Mouse (Mus musculus): ENCODE results near the gene Cacnb4.
A peak's percentile ranks its signal among the peaks of the same experiment; 100 is the strongest.

The Cacnb4 gene

GRCm38 (mm10) chr2:52676023-52676912 lies at the start of gene Cacnb4:
Cacnb4 (minus strand) TSS chr2:52676831.
- DNase-seq (ENCODE audit: low spot score), result peak; percentile 50

GRCm38 (mm10) chr2:52720231-52721025 lies 43.8 kb upstream of the Cacnb4 start:
- no peak for DNase-seq (ENCODE audit: low spot score)

- no peak for DNase-seq (ENCODE audit: low spot score)
Measured at GRCm38 (mm10) chr2:52717076-52717475, 40.4 kb upstream of the Cacnb4 start.

GRCm38 (mm10) chr2:52715538-52715937 lies 38.9 kb upstream of the Cacnb4 start:
- DNase-seq (ENCODE audit: low spot score), result no peak

GRCm38 (mm10) chr2:52714111-52714510 lies 37.5 kb upstream of the Cacnb4 start:
- DNase-seq (ENCODE audit: low spot score), result no peak

- no peak for DNase-seq (ENCODE audit: low spot score)
Measured at GRCm38 (mm10) chr2:52710804-52711203, 34.2 kb upstream of the Cacnb4 start.

GRCm38 (mm10) chr2:52709417-52709816 lies 32.8 kb upstream of the Cacnb4 start:
- DNase-seq (ENCODE audit: low spot score), result no peak

- no peak for DNase-seq (ENCODE audit: low spot score)
Measured at GRCm38 (mm10) chr2:52701368-52702036, 24.9 kb upstream of the Cacnb4 start.

GRCm38 (mm10) chr2:52700352-52700751 lies 23.7 kb upstream of the Cacnb4 start:
- DNase-seq (ENCODE audit: low spot score), result no peak

GRCm38 (mm10) chr2:52694604-52695003 lies 18.0 kb upstream of the Cacnb4 start:
- no peak for DNase-seq (ENCODE audit: low spot score)

GRCm38 (mm10) chr2:52691745-52692144 lies 15.1 kb upstream of the Cacnb4 start:
- DNase-seq (ENCODE audit: low spot score), result no peak

- no peak for DNase-seq (ENCODE audit: low spot score)
Measured at GRCm38 (mm10) chr2:52686601-52687000, 10.0 kb upstream of the Cacnb4 start.

- no peak for DNase-seq (ENCODE audit: low spot score)
Measured at GRCm38 (mm10) chr2:52677589-52677988, 958 bp upstream of the Cacnb4 start.

- no peak for DNase-seq (ENCODE audit: low spot score)
Measured at GRCm38 (mm10) chr2:52676913-52677303, 277 bp upstream of the Cacnb4 start.

GRCm38 (mm10) chr2:52675278-52675987 lies 1.2 kb downstream of the Cacnb4 start:
- no peak for DNase-seq (ENCODE audit: low spot score)

- DNase-seq (ENCODE audit: low spot score), result no peak
Measured at GRCm38 (mm10) chr2:52674886-52675277, 1.7 kb downstream of the Cacnb4 start.

- DNase-seq (ENCODE audit: low spot score), result no peak
Measured at GRCm38 (mm10) chr2:52673172-52673571, 3.5 kb downstream of the Cacnb4 start.

GRCm38 (mm10) chr2:52670733-52671132 lies 5.9 kb downstream of the Cacnb4 start:
- no peak for DNase-seq (ENCODE audit: low spot score)

GRCm38 (mm10) chr2:52668480-52668879 lies 8.2 kb downstream of the Cacnb4 start:
- no peak for DNase-seq (ENCODE audit: low spot score)

GRCm38 (mm10) chr2:52656722-52657121 lies 19.9 kb downstream of the Cacnb4 start:
- DNase-seq (ENCODE audit: low spot score), result no peak

- DNase-seq (ENCODE audit: low spot score), result no peak
Measured at GRCm38 (mm10) chr2:52654541-52654940, 22.1 kb downstream of the Cacnb4 start.

- no peak for DNase-seq (ENCODE audit: low spot score)
Measured at GRCm38 (mm10) chr2:52651547-52651946, 25.1 kb downstream of the Cacnb4 start.

All from left cerebral cortex, adult 11 months (tissue).